Mouse (Mus musculus) neural tube, embryonic 15.5 days (tissue): ENCODE measurements around the gene Phkb. TPM values are rescaled to one million over a fixed set of nuclear protein-coding genes. Genes with fewer than 3 reads are reported as not detected.
A peak's percentile ranks its signal among the peaks of the same experiment; 100 is the strongest.

Experiments used
- ATAC-seq: fragments of 200-750 bp; cut with Nextera tagmentation; 2 replicates; pipeline ENCODE4 v1.8.0; 2017; ENCODE audit warnings: mild to moderate bottlenecking, moderate TSS enrichment, moderate library complexity; ENCODE audit not compliant: low FRiP score
- H3K27ac ChIP-seq: fragments of 300-500 bp; sonication (generic); replicated peaks from 2 replicates; pipeline ENCODE4 v1.5.1; 2015; ENCODE audit warnings: mild to moderate bottlenecking, inconsistent platforms
- H3K27me3 ChIP-seq: fragments of 300-500 bp; sonication (generic); replicated peaks from 2 replicates; pipeline ENCODE4 v1.6.1; 2015; ENCODE audit warnings: inconsistent platforms
- H3K36me3 ChIP-seq: fragments of 300-500 bp; sonication (generic); 2 replicates; pipeline ENCODE4 v1.6.1; 2015; ENCODE audit warnings: inconsistent platforms
- H3K4me1 ChIP-seq: fragments of 300-500 bp; sonication (generic); 2 replicates; pipeline ENCODE4 v1.6.1; 2015; ENCODE audit warnings: inconsistent platforms
- H3K4me2 ChIP-seq: fragments of 300-500 bp; sonication (generic); 2 replicates; pipeline ENCODE4 v1.6.1; 2015; ENCODE audit warnings: inconsistent platforms, mild to moderate bottlenecking, moderate library complexity
- H3K4me3 ChIP-seq: fragments of 300-500 bp; sonication (generic); replicated peaks from 2 replicates; pipeline ENCODE4 v1.5.1; 2015; ENCODE audit warnings: mild to moderate bottlenecking, inconsistent platforms
- H3K9ac ChIP-seq: fragments of 300-500 bp; sonication (generic); replicated peaks from 2 replicates; pipeline ENCODE4 v1.6.1; 2015; ENCODE audit warnings: mild to moderate bottlenecking, inconsistent platforms
- H3K9me3 ChIP-seq: fragments of 300-500 bp; sonication (generic); replicated peaks from 2 replicates; pipeline ENCODE4 v1.6.1; 2016; ENCODE audit warnings: inconsistent platforms
- WGBS: fragments of 180-500 bp; shearing (Covaris S2); methylation state at CpG from one replicate; pipeline ENCODE4 v1.1.7; 2015; ENCODE audit warnings: mixed read lengths; 5-methylcytosine and 5-hydroxymethylcytosine counted together
- polyA plus RNA-seq: library from polyadenylated mRNA; unstranded; fragments of >200 nt; fragmentation: Nextera tagmentation; extraction: Ambion mirVana; gene quantifications from 2 replicates; pipeline ENCODE4 v1.2.1, GENCODE M21; 2015

The Phkb gene
- polyA plus RNA-seq, 1 experiment from 2014 or later: 40.3 TPM

DNA sequence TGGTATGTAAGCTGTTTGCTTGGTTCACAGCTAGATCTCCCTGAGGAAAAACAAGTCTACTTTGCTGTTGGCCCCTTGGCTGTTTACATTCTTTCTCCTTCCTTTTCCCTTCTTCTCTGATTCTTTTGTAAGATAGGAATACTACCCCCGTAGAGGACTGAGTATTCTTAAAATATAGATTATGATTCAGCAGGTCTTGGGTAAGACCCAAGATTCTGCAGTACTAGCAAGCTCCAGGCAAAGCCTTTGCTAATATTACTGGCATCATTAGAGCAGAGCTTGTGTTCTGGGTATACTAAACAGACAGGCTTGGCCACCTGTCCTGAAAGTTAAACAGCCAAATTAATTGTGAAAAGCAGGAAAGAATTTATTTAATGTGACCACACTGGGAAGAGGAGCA, 21.6 kb downstream of the Phkb start:
- ATAC-seq: no peak
- Histone ChIP-seq H3K27ac (no peak overlapping the region), H3K4me2 (no peak overlapping the region), H3K27me3 (no peaks in the 10 kb centered on the region), H3K4me1 (no peaks in the 10 kb centered on the region), H3K9me3 (no peaks in the 10 kb centered on the region), H3K36me3 (no peaks in the 10 kb centered on the region), H3K9ac (no peak overlapping the region), H3K4me3 (no peak overlapping the region)
- 82% methylated on average over 1 of the region's 1 CpGs for WGBS

DNA sequence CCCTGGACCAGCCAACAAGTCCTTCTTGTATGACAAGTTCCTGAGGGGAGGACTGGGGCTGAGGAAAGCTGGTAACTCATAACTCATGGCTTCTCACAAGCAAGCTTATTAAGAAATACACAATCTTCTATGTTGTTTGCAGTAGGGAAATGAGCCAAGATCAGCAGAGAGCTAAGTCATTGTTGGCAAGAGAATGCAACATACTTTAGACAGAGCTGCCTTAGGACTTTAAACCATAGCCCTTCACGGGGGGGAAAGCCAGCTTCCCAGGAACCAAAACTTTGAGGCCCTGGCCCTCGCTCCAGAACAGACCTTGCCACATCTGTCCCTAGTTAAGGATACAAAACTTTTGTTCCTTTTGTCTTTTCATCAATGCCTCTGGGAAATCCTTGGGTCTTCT, 30.9 kb downstream of the Phkb start:
- no peak for ATAC-seq
- H3K27me3 ChIP-seq: no peaks in the 10 kb centered on the region
- no peak overlapping the region for H3K4me2 ChIP-seq
- no peak overlapping the region for H3K9ac ChIP-seq
- H3K4me1 ChIP-seq: no peaks in the 10 kb centered on the region
- 80% methylated on average over 2 of the region's 2 CpGs for WGBS
- no peaks in the 10 kb centered on the region for H3K36me3 ChIP-seq
- H3K27ac ChIP-seq: no peak overlapping the region
- no peak overlapping the region for H3K4me3 ChIP-seq
- H3K9me3 ChIP-seq: no peaks in the 10 kb centered on the region

- Histone ChIP-seq H3K9me3 (no peaks in the 10 kb centered on the region), H3K27me3 (no peaks in the 10 kb centered on the region), H3K4me3 (no peak overlapping the region), H3K36me3 (peaks cover 12% of the 10 kb centered on the region), H3K27ac (no peak overlapping the region), H3K4me2 (no peak overlapping the region), H3K4me1 (no peaks in the 10 kb centered on the region), H3K9ac (no peak overlapping the region)
- ATAC-seq: no peak
- 97% methylated on average over 8 of the region's 8 CpGs for WGBS
Observed at GRCm38 (mm10) chr8:85877976-85878375, 37.2 kb downstream of the Phkb start.

DNA sequence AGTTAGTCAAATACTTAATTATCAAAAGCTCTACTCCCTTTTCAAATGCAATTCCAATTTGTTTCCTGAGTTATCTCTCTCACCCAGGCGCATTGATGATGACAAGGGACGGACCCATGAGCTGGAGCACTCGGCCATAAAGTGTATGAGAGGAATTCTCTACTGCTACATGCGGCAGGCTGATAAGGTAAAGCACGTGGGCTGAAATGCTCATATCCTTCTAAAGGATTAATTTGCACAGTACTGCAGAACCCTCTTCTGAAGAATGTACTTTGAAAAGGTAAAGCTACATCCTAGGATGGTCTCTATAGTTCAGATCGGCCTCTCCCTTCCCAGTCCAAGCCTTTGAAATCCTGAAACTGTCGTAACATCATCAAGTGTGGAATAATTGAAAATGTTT, 38.9 kb downstream of the Phkb start:
- Histone ChIP-seq H3K4me2 (no peak overlapping the region), H3K9me3 (no peaks in the 10 kb centered on the region), H3K27me3 (no peaks in the 10 kb centered on the region), H3K27ac (no peak overlapping the region), H3K4me1 (no peaks in the 10 kb centered on the region), H3K36me3 (peaks cover 12% of the 10 kb centered on the region), H3K9ac (no peak overlapping the region), H3K4me3 (no peak overlapping the region)
- WGBS: 92% methylated on average over 7 of the region's 7 CpGs
- ATAC-seq: no peak

DNA sequence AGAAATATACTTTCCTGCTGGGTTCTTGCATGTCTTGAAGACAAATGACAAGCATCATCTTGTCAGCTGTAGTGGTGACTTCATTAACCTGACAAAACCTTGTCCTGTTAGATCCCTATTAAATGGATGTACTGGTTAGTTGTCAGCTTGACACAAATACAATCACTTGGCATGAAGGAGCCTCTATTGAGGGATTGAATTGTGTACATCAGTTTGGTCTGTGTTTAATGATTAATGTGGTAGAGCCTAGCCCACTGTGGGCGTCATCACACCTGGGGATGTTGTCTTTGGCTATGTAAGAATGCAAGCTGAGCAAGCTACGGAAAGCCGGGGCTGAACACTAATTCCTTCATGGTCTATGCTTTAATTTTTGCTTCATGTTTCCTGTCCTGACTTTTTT, 44.1 kb downstream of the Phkb start:
- Histone ChIP-seq H3K4me1 (no peaks in the 10 kb centered on the region), H3K27ac (no peak overlapping the region), H3K27me3 (no peaks in the 10 kb centered on the region), H3K9ac (no peak overlapping the region), H3K4me3 (no peak overlapping the region), H3K9me3 (no peaks in the 10 kb centered on the region), H3K36me3 (peaks cover 14% of the 10 kb centered on the region), H3K4me2 (no peak overlapping the region)
- WGBS: 97% methylated on average over 3 of the region's 3 CpGs
- no peak for ATAC-seq

GRCm38 (mm10) chr8:85897636-85898035, 56.9 kb downstream of the Phkb start:
- H3K36me3 ChIP-seq: 0 out of 2 replicates have a peak, but pooled peaks cover 3% of the 10 kb centered on the region
- H3K4me1 ChIP-seq: no peaks in the 10 kb centered on the region
- no peak overlapping the region for H3K27ac ChIP-seq
- H3K4me3 ChIP-seq: no peak overlapping the region
- no peaks in the 10 kb centered on the region for H3K9me3 ChIP-seq
- H3K27me3 ChIP-seq: no peaks in the 10 kb centered on the region
- no peak for ATAC-seq
- H3K4me2 ChIP-seq: no peak overlapping the region
- no peak overlapping the region for H3K9ac ChIP-seq
- 100% methylated on average over 2 of the region's 2 CpGs for WGBS

DNA sequence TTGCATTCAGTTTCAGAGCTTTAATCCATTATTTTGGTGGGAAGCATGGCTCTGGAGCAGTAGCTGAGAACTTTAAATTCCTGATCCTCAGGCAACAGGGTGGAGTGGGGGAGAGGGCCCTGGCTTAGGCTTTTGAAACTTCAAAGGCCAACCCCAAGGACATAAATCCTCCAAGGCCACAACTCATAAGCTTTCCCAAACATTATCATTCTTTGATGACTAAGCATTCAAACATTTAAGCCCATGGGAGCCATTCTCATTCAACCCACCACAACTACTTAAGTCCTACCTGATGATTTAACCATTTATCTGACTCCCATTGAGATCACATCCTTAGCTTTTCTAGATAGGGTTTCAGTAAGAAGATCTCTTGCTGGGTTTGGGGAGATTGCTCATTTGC, 84.2 kb downstream of the Phkb start:
- H3K27ac ChIP-seq: peak overlapping the region; percentile 45
- no peak overlapping the region for H3K4me2 ChIP-seq
- no peaks in the 10 kb centered on the region for H3K36me3 ChIP-seq
- no peak overlapping the region for H3K4me3 ChIP-seq
- no peaks in the 10 kb centered on the region for H3K4me1 ChIP-seq
- H3K9ac ChIP-seq: no peak overlapping the region
- no peak for ATAC-seq
- no peaks in the 10 kb centered on the region for H3K9me3 ChIP-seq
- no peaks in the 10 kb centered on the region for H3K27me3 ChIP-seq

DNA sequence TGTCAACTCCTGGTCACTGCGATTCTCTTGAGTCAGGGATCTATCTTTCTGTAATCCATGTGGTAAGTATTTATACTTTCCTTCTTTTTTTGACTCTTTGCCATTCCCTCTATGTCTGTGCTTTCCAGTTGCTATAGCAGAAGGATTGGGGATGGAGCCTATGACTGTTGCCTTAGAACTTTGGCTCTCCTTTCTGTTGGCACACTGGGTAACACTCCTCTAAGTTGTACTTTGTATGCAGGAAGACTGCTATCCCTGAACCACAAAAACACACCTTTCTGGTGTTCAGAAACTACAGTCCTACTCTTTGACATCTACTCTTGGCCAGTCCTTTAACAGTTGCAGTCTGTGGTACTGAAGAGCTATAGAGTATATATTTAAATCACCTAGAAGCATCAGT, 84.8 kb downstream of the Phkb start:
- WGBS: 91% methylated on average over 1 of the region's 1 CpGs
- Histone ChIP-seq H3K27me3 (no peaks in the 10 kb centered on the region), H3K27ac (peak overlapping the region; percentile 45), H3K4me3 (no peak overlapping the region), H3K4me2 (no peak overlapping the region), H3K36me3 (no peaks in the 10 kb centered on the region), H3K4me1 (no peaks in the 10 kb centered on the region), H3K9me3 (no peaks in the 10 kb centered on the region), H3K9ac (no peak overlapping the region)
- peak; percentile 66; the same call in 1 of the 2 replicates for ATAC-seq

DNA sequence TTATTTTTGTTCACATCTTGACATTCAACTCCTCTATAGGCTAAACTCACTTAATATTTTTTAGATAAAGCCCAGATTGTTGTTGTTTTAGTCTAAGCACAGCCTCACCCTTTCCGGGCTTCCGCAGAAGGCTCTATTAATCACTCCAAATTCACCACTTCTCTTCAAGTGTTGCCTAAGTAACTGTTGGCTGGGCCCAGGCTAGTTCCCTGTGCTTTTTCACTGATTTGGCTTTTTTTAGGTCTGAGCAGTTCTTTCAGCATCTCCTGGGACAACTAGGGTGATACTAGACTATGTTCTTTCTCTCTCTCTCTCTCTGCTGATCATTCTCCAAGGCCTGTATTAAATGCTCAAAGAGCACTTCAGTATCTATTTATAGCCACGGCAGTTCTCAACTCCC, 85.3 kb downstream of the Phkb start:
- Histone ChIP-seq H3K9ac (no peak overlapping the region), H3K27me3 (no peaks in the 10 kb centered on the region), H3K27ac (0 out of 2 replicates have a peak overlapping the region, but pooled peaks have one; percentile 45), H3K9me3 (no peaks in the 10 kb centered on the region), H3K4me1 (no peaks in the 10 kb centered on the region), H3K36me3 (no peaks in the 10 kb centered on the region), H3K4me3 (no peak overlapping the region), H3K4me2 (no peak overlapping the region)
- ATAC-seq: peak; percentile 84
- 57% methylated on average over 3 of the region's 3 CpGs for WGBS

GRCm38 (mm10) chr8:85936148-85936547, 95.4 kb downstream of the Phkb start:
- H3K4me3 ChIP-seq: no peak overlapping the region
- H3K27me3 ChIP-seq: no peaks in the 10 kb centered on the region
- no peak overlapping the region for H3K4me2 ChIP-seq
- H3K4me1 ChIP-seq: no peaks in the 10 kb centered on the region
- H3K9me3 ChIP-seq: no peaks in the 10 kb centered on the region
- H3K36me3 ChIP-seq: no peaks in the 10 kb centered on the region
- H3K9ac ChIP-seq: no peak overlapping the region
- 92% methylated on average over 5 of the region's 5 CpGs for WGBS
- H3K27ac ChIP-seq: no peak overlapping the region
- ATAC-seq: no peak

DNA sequence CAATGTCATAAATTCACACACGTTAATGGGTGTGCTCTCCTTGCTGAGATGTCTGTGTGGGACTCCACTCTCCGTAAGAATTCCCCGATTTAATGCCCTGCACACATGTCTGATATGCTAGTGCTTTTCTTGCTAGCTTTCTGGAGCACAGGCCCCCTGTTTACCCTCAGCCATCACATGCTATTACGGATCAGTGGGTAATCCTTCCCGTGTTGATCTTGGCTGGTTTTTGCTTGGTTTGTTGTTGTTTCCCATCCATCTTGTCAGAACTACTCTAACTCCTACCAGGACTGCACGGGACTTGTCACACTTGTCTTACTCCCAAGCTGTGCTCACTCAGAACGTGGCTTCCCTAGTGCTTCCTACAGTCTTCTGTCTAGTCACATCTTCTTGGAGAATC, 96.6 kb downstream of the Phkb start:
- 83% methylated on average over 7 of the region's 7 CpGs for WGBS
- Histone ChIP-seq H3K9me3 (no peaks in the 10 kb centered on the region), H3K36me3 (0 out of 2 replicates have a peak, but pooled peaks cover 4% of the 10 kb centered on the region), H3K27ac (no peak overlapping the region), H3K4me3 (no peak overlapping the region), H3K4me1 (no peaks in the 10 kb centered on the region), H3K27me3 (no peaks in the 10 kb centered on the region), H3K4me2 (no peak overlapping the region), H3K9ac (no peak overlapping the region)
- ATAC-seq: no peak

- no peak overlapping the region for H3K4me2 ChIP-seq
- no peaks in the 10 kb centered on the region for H3K9me3 ChIP-seq
- H3K36me3 ChIP-seq: 0 out of 2 replicates have a peak, but pooled peaks cover 4% of the 10 kb centered on the region
- no peak overlapping the region for H3K27ac ChIP-seq
- WGBS: 98% methylated on average over 5 of the region's 5 CpGs
- no peak overlapping the region for H3K4me3 ChIP-seq
- no peak for ATAC-seq
- H3K4me1 ChIP-seq: no peaks in the 10 kb centered on the region
- no peaks in the 10 kb centered on the region for H3K27me3 ChIP-seq
- no peak overlapping the region for H3K9ac ChIP-seq
Observed at GRCm38 (mm10) chr8:85944820-85945219, 104.1 kb downstream of the Phkb start.

DNA sequence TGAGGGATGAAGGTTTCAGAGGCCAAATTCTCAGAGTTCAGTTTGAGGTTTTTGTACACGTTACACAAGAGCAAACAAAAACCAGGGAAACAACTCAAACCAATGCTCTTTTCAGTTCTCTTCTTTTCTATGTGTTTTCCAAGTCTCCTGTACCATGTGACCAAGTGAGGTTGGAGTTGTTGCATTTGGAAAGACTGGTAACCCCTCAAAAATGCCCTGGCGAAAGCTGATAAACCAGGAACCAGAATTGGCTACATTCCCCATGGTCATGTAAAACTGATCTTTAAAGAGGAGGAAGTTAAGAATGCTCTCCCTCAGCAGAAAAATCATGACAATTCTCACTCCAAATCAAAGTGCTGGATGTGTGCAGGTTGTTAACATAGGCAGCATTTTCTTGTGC, 117.6 kb downstream of the Phkb start:
- no peak for ATAC-seq
- Histone ChIP-seq H3K36me3 (no peaks in the 10 kb centered on the region), H3K4me3 (no peak overlapping the region), H3K4me1 (no peaks in the 10 kb centered on the region), H3K27ac (no peak overlapping the region), H3K9ac (no peak overlapping the region), H3K9me3 (no peaks in the 10 kb centered on the region), H3K4me2 (no peak overlapping the region), H3K27me3 (no peaks in the 10 kb centered on the region)
- 90% methylated on average over 2 of the region's 2 CpGs for WGBS
